Mouse (Mus musculus) bone marrow, adult 2 months (tissue): ENCODE data around the gene Wdr34.

Source experiments
- CTCF ChIP-seq: fragments of 200-500 bp; IDR thresholded peaks from 2 replicates; pipeline ENCODE4 v1.5.1; 2011; ENCODE audit warnings: low read length, control low read depth; ENCODE audit not compliant: control insufficient read depth, insufficient read depth
- POLR2A ChIP-seq: fragments of 200-500 bp; IDR thresholded peaks from 2 replicates; pipeline ENCODE4 v1.6.1; 2011; ENCODE audit warnings: low read depth, mild to moderate bottlenecking, control low read depth, low read length, borderline replicate concordance; ENCODE audit not compliant: control insufficient read depth

- TF ChIP-seq CTCF (no peak; the same call in 1 of the 2 replicates), POLR2A (no peak)
Measured at GRCm38 (mm10) chr2:30087310-30087709, 38.6 kb upstream of the Wdr34 start.
